Mouse (Mus musculus): Measurements from ENCODE around the gene 1700113H08Rik. TPM values are rescaled to one million over a fixed set of nuclear protein-coding genes. Genes with fewer than 3 reads are reported as not detected.

1700113H08Rik gene
- not detected for total RNA-seq (2022)

DNA sequence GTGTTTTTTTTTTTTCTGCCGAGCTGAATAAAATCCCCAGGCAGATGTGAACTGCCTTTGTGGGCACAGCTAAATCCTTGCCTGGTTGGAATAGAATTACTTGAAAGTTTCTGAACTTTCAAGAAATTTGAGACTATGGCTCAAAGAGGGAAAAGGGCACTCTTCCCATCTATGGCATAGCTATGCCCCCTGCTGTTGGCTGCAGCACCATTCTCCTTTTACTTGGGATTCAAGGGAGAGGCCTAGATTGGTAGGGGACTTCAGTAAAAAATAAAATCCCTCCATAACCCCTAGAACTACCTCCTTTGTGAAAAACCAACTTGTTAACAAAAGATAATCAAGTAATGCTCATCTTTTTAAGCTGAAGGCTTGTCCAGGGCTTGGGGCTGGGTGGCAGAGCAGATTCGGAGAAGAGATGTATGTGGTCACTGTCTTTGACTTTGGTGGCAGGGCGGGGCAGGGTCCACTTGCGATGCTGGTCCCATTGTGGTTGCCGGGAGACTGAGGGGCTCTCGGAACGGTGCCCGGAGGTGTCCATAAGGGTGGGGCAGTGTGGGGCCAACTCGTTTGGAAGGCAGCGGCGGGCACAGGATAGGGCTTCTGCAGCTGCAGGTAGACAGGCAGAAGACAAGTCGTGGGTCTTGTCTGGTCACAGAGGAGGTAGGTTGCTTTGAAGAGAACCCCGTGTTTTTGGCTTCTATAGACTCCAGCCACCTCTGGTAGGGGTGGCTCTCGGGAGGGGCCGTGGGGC, at the start of gene 1700113H08Rik:
1700113H08Rik (plus strand) TSS at position 546 of the 751 bp plus-strand sequence.
- DNase-seq (ENCODE audit: low spot score in 2 of 2) = peak in 1 of 2 experiments; percentile 11

DNA sequence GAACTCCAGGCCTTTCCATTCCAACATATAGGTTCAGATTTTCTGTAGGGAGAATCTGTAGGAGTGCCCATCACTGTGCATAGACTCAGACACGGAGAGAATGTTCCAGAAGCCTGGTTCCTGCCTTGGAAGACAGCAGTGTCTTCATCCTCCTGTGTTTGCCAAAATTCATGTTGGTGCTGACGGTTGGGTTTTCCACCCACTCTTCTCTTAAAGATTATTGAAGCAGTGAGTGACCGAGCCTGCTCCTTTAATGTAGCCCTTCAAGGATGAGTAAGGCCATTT, 49.7 kb upstream of the 1700113H08Rik start:
- DNase-seq (ENCODE audit: low spot score in 2 of 2) = no peak

DNA sequence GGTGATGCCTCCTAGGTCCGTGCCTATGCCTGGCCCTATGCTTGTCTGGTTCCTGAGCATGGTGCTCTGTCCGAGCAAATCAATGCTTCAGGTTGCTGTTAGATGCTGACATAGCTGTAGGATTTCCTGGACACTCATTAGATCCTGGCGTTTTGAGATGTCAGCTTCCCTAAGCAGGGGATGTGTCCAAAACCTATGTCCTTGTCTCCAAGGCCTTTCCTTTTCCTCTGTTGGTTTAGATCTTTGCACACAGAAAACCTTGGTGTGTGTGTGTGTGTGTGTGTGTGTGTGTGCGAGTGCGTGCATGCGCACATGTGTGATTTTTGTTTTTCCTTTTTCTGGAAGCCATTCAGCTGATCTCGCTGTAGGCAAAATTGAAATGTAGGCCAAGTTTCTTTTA, 45.8 kb upstream of the 1700113H08Rik start:
- DNase-seq (ENCODE audit: low spot score in 2 of 2) = no peak

DNA sequence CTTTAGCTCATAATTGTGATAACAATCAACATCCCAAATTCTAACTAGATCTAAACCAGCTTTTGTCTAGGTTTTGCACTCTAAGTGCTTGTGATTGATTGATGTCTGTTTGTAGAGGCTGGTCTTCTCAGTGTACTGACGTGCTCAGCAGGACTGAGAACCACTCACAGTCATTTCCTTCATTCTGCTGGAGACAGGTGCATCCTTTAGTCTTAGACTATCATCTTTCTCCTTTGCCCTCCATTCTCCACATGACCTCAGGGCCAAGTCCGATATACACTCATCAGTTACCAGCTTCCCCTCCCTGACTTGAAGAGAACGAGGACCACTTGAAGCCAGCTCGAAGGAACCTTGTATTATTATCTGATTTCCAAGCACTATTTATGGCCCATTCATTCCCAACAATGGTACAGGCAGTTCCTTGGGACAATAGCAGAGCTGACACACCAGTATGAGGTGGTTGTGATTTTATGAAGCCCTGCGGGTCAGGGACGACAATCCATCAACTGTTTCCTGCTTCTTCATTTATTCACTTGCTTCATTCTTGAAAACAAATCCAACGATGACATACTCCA, 43.4 kb upstream of the 1700113H08Rik start:
- no peak for DNase-seq (ENCODE audit: low spot score in 2 of 2)

DNA sequence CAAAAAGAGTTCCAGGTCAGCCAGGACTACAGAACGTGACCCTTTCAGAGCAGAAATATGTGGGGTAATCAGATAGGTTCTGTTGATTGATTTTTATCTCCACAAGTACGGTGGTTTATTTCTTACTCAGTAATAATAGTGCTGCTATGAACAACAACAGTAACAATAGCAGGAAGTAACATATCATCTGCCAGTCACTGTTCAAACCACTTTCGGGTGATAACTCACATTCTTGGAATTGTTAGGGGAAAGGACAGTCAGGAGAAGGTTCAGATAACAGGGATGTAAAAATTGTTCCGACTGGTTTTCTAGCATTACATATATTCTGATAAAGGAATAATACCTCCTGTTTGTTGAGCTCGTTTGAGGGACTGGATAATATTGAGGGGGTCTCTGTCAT, 42.4 kb upstream of the 1700113H08Rik start:
- DNase-seq (ENCODE audit: low spot score in 2 of 2) = no peak

DNA sequence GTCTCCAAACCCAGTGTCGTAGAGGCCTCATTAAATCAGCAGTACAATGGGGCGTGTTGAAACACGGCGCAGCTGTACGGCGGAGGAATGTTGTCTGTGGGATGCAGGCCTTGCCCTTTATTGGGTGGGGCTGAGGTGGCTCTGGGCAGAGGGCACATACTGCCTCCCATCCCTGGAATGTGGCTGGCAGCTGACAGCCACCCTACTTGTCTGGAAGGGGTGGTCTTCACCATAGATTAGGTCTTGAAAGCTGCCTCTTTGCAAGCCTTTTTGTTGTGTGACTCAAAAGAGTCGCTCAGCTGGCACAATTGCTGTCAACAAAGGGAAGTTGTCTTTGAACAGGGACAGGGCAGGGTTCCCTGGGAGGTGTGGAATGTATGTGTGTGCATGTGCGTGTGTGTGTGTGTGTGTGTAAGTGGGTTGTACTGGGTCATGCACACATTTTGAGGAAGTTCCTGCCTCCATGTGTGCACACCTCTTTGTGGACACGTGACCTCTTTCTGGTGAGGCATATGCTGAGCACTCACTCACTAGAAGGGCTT, 41.6 kb upstream of the 1700113H08Rik start:
- DNase-seq (ENCODE audit: low spot score in 2 of 2) = no peak

DNA sequence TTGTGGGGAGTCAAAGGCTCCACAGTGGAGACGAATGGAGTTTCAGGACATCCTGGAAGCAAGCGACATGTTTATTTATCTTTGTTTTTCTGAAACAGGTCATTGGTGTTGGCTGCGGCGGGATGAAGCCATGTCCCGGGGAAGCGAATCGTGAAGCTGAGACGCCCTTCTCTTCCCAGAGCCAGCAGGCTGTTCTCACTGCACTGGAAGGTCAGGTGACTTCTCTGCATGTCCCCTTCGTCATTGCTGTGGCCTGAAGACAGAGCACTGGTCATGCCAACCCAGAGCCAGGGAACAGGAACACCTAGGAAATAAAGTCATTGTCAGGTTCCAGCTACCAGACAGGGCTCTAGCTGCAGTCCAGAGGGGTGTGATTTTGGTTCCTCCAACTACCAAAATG, 39.0 kb upstream of the 1700113H08Rik start:
- DNase-seq (ENCODE audit: low spot score in 2 of 2) = no peak

DNA sequence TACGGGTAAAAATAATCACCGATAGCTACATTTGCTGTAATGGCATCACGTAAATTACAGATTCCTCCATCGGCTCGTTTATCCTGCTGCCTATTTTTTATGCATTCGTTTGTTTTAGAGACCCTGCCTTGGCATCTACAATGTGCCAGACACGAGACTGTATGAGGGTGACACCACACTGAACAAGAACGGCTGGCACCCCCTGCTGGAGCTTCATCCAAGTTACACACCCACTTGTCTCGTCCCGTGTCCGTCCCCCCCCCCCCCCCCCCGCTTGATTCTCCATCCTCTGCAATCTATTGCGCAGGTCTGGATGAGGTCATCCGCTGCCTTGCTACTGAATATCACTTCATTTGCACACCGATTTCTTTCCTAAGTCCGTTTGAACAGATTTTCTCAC, 37.1 kb upstream of the 1700113H08Rik start:
- DNase-seq (ENCODE audit: low spot score in 2 of 2) = peak; percentile 30 to 53

DNA sequence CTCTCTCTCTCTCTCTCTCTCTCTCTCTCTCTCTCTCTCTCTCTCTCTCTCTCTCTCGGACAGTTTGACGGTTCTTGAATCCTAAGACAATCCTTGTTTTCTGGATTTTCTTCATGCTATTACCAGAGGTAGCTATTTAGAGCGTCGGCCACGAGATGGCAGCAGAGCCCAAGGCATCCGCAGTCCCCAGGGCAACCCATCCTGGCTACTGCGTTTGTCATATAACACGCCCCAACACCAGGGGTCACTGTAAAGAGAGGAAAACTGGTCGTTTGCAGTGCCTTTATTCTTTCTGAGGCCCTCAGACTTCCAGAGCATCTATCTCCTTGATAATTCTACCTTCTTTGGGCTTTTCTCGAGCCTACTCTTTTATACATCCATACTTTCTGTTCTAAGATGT, 33.0 kb upstream of the 1700113H08Rik start:
- peak; percentile 69 to 80 for DNase-seq (ENCODE audit: low spot score in 2 of 2)

DNA sequence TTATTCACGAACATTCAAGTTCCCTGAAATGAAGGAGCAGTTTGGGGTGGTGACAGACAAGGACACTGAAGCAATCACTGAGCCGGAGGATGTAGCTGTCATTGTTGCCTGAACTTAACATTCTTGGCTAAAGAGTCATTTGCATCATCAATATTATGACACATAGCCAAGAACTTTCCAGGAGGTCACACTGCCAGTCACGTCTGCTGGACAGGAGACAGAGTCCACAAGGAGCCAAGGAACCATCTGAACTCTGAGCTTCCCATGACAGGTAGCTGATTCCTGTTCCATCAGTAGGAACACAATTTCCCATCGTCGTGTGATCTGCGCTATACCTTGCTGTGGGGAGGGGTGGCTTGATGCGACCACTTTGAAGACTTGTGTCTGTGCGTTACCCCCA, 25.1 kb upstream of the 1700113H08Rik start:
- no peak for DNase-seq (ENCODE audit: low spot score in 2 of 2)

DNA sequence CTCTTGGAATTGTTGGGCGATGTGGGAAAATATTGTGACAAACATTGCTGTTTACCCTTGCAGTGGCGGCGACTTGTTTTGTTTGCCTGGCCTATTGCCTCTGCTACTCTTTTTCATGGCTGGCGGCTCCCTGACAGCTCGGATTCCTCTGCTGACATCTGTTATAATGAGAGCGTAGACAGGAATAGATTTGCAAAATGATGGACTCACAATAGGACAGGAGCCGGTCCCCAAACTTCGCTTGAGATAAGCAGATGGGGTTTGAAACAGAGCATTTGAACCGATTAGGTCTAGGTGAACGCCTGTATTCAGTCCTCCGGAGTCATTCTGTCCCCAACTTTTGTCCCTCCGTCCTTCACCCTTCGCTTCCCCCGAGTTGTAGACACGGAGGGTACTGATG, 22.0 kb upstream of the 1700113H08Rik start:
- peak in 1 of 2 experiments; percentile 15 for DNase-seq (ENCODE audit: low spot score in 2 of 2)

DNA sequence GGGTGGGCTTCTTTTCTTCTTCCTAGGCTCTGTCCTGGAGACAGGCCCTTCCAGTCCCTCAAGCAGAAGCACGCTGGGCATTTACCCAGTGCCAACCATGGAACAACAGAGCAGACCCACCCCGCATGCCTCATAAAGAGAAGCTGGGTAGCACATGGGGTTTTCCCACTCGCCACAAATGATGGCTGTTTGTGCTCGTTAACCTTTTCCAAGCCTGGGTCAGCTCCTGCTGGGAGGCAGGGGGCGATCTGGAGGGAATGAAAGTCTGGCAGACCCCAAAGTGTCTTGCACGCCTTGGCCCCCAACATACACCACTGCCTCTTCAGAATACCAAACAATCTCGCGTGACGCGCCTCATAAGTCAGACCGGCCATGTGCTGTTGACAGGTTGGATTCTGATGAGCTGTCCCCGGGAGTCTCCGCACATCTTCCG, 21.6 kb upstream of the 1700113H08Rik start:
- DNase-seq (ENCODE audit: low spot score in 2 of 2) = no peak

DNA sequence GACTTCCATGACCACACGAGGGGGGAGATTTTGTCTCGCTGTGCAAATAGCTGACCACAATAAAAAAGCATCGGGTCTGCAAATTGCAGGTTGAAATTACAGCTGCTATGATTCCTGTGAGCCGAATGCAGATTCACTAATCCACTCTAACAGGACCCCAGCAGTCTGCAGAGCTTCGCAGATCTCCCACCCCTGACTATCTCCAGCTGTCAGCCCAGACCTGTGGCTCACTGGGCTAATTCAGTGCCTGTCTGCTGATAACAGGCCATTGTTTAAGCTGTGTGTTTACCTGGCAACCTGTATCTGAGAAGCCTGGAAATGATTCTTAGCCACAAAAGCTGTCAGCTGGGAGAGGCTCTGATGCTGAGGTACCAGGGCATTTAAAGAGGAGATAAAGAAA, 20.8 kb upstream of the 1700113H08Rik start:
- DNase-seq (ENCODE audit: low spot score in 2 of 2) = no peak

DNA sequence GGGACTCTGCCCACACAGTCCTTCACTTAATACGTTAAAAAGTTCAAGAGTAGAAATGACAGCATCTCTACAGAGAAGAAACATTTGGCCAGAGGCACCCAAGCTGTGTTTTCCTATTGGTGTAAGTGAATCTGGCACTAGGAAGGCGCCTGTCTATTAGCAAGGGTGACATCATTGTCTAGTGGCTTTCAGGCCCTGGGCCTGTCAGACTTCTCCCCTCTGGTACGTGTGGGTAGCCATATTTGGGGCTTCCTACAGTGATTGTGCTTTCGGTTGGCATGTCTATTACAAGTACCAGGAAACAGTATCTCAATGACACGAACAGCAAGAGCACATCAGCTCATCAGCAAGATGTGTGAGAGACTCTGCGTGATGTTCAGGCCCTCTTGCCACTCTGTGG, 18.5 kb upstream of the 1700113H08Rik start:
- no peak for DNase-seq (ENCODE audit: low spot score in 2 of 2)

DNA sequence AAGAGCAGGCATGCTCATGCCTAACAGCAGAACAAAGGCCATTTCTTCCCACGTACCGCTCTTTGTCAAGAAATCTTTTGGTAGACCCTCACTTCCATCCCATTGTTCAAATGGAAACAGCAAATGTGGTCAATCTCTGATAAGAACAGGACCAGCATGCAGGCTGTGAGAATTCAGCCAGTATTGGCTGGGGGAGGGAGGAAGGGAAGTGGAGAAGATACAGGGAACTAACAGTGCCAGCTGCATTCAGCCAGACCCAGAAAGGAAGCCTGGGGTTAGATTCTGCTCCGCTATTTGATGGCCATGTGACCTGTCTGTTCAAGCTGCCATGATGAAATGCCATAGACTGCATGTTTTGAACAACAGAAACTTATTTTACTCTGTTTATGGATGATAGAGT, 18.0 kb upstream of the 1700113H08Rik start:
- DNase-seq (ENCODE audit: low spot score in 2 of 2) = no peak

DNA sequence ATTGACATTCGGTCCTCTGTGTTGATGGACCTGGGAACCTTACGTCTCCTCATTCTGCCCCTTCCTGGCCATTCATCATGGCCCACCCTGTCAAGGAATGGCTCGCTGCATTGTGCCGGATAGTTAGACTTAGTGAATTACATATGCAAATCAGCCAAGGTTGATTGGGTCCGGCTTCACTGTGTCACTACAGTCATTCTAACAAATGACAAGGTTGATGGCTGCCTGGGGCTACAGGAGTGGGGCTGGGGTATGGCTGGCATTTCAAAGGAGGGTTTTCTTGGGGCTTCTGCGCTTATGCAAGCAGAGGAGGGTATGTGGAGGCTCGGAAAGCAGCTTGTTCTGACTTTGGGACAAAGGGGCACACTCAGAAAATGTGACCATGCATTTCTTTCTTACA, 16.6 kb upstream of the 1700113H08Rik start:
- DNase-seq (ENCODE audit: low spot score in 2 of 2) = no peak

DNA sequence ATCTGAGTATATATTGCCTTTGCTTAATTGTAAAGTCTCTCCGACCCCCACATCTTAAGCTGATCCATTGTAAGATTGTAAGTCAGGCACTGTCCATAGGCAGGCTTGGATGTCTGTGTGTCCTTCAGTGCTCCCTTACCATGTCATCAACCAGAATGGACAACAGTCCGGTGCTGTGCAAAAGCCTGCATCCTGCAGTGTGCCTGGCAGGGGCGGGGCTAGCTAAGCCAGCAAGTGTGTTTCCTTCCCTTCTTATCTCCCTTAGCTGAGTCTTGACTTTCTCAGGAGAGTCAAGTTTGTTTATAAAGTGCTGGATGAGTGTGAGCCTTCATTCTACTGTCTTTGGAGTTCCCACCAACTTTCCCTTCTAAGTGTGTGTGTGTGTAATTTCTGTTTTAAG, 12.6 kb upstream of the 1700113H08Rik start:
- no peak for DNase-seq (ENCODE audit: low spot score in 2 of 2)

DNA sequence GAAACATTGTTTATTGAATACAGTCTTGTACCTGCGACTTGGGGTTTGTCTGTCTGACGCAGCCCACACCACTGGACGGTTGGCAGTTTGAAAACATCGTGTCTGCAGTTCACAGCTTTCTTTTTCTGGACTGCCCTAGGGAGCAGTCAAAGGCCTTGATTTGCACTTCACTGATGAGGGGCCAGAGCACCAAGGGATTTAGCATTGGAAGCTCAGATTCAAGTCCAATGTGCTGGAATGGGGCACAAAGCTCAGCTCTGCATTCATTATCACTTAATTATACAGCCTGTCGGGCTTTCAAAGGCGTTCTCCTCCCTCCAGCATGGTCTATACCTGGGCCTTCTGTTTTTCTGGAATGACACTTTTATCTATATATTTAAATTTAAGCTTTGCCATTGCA, 11.4 kb upstream of the 1700113H08Rik start:
- no peak for DNase-seq (ENCODE audit: low spot score in 2 of 2)

DNA sequence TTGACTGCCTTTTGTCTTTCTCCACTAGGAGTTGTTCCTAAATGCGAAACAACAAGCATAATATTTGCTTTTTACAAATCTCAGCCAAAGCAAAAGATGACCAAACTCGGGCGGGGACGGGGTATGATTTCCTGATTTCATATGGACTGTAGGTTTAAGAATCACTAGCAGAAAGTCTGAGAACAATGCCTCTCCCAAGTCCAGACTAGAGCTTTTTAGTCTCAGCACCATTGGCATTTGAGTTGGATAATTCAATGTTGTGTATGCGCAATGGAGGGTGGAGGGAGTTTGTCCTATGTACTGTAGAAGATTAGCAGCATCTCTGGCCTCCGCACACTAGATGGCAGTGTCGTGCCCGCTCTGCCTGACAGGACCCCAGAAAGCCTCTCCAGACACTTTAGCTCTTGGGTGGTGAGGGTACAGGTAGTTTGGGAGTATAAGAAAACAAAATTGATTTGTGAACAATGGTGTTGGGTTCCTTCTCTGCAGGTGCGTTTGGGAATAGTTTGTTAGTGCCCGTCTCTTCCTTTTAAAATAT, 10.8 kb upstream of the 1700113H08Rik start:
- DNase-seq (ENCODE audit: low spot score in 2 of 2) = no peak

DNA sequence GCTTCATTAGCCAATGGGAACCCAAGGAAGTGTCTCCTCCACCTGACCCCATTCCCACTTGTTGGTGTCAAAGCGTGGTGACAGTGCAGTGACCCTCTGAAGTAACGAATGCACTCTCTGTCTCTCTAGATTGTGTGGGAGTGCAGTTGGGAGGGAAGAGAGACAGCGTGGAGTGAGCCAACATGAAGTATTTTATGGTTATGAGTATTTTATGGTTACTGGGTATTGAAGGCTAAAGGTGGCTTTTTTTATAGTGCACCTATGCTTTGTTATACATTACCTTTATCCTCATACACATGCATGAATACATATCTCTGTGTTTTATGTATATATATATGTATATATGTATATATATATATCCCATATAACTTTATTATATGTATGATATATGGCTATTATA, 8.7 kb upstream of the 1700113H08Rik start:
- DNase-seq (ENCODE audit: low spot score in 2 of 2) = no peak

DNA sequence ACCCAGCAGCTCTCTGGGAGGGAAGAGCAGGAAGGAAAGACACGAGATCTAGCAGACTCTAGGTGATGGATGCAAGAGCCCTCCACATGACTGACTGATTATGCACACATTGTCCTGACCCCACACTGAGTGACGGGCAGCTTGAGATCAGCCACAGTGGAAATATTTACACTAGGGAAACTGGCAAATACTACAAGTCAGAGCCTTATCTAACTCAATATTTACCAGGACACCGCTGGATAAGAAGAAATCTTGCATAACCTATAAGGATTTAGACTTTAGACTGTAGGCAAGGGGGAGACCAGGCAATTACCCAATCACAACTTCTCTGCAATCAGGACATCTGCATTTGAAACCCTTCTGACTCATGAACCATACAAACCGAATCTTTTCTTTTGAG, 6.1 kb upstream of the 1700113H08Rik start:
- no peak for DNase-seq (ENCODE audit: low spot score in 2 of 2)

DNA sequence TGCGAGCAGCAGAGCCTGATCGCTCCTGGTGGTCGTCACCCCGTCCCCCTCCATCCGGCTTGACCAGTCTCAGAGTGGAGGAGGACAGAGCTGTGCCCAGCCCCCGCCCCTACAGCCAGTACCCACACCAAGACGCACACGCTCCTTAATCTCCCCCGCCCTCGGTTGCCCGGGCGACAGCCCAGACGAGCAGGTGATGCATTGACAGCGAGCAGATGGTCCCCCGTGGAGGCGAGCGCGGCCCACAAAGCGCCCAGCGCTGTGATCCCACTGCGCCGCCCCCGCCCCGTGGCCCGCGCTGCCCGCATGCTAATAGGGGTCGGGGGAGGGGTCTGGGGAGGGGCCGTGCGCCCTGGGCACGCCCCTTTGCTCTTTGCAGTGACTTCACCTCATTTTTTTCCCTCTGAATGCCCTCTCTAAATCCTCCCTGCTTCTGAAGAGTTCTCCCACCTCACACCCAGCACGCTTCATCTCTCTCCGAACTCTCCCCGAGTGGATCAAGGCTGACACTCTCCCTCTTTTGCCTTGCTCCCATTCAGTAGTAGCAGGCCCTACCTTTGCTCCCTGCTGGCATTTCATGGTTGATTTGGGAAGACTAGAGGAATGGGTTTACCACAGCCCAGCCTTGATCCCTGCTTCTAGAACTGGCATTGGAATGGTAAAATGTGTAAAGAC, 543 bp downstream of the 1700113H08Rik start:
- peak; percentile 65 to 74 for DNase-seq (ENCODE audit: low spot score in 2 of 2)
